In genomic region chr17:46611316-46611715, GRCm38 (mm10) we compare ENCODE assay signal across 13 mouse cellular contexts.
"Had no signal": no experiment of that assay in that cellular context is flagged by ENCODE, and none has a peak within 500 bp of the region (broad histone marks: within the 10 kb centered on the region; RNA-seq: fewer than 3 reads in every experiment).

No protein-coding gene starts in this region.

- H3K27ac ChIP-seq: liver, embryonic 12.5 days; macrophage; midbrain, embryonic 15.5 days; neural tube, embryonic 13.5 days had no signal

- H3K27me3 ChIP-seq: intestine, embryonic 15.5 days; limb, embryonic 15.5 days; liver, embryonic 12.5 days; megakaryocyte, embryonic 14.5 days; midbrain, embryonic 15.5 days; neural tube, embryonic 13.5 days had no signal

- H3K36me3 ChIP-seq: intestine, embryonic 15.5 days; limb, embryonic 15.5 days; liver, embryonic 12.5 days; midbrain, embryonic 15.5 days; neural tube, embryonic 13.5 days had no signal

- H3K9ac ChIP-seq: intestine, embryonic 15.5 days; limb, embryonic 15.5 days; liver, embryonic 12.5 days; midbrain, embryonic 15.5 days; neural tube, embryonic 13.5 days had no signal

- ATAC-seq: liver, embryonic 12.5 days; midbrain, embryonic 15.5 days had no signal

- DNase-seq: kidney, adult 18-20 months; kidney, postnatal 4 days; left cerebral cortex, postnatal 4 days; right cerebral cortex, postnatal 14 days; thymus, postnatal 14 days had no signal

- H3K4me2 ChIP-seq: intestine, embryonic 15.5 days; limb, embryonic 15.5 days; liver, embryonic 12.5 days; midbrain, embryonic 11.5 days; midbrain, embryonic 15.5 days; neural tube, embryonic 13.5 days had no signal

- H3K4me3 ChIP-seq: intestine, embryonic 15.5 days; limb, embryonic 15.5 days; liver, embryonic 12.5 days; megakaryocyte, embryonic 14.5 days; midbrain, embryonic 15.5 days; neural tube, embryonic 13.5 days had no signal

- H3K9me3 ChIP-seq: intestine, embryonic 15.5 days; limb, embryonic 15.5 days; liver, embryonic 12.5 days; megakaryocyte, embryonic 14.5 days; midbrain, embryonic 15.5 days; neural tube, embryonic 13.5 days had no signal
